Mouse (Mus musculus): ENCODE measurements around the gene Tceal3. TPM values are rescaled to one million over a fixed set of nuclear protein-coding genes. Genes with fewer than 3 reads are reported as not detected.
"Not testable (repeated sequence)": the region's sequence is repeated elsewhere in the genome, so short reads cannot be mapped to it uniquely, and the experiment has no call there.

Tceal3 gene
- polyA plus RNA-seq, 1 experiment from 2014 or later, result 9.9 TPM

GRCm38 (mm10) chrX:136615889-136616288, 25.2 kb downstream of the Tceal3 start:
- not testable (repeated sequence) for ATAC-seq (ENCODE audit: low FRiP score); H3K9ac ChIP-seq (ENCODE audit: low read length); H3K27me3 ChIP-seq (ENCODE audit: control insufficient read depth, insufficient read depth, low read length); H3K4me2 ChIP-seq; H3K4me3 ChIP-seq (ENCODE audit: low read depth, low read length); DNase-seq (ENCODE audit: low spot score, missing footprints); H3K9me3 ChIP-seq (ENCODE audit: control insufficient read depth, low read length); H3K27ac ChIP-seq (ENCODE audit: low read depth, low read length); H3K36me3 ChIP-seq (ENCODE audit: control insufficient read depth, insufficient read depth, low read length); H3K4me1 ChIP-seq (ENCODE audit: control insufficient read depth, insufficient read depth, low read length)
- WGBS, result 59% methylated on average over 3 of the region's 3 CpGs

GRCm38 (mm10) chrX:136624905-136625569, 34.4 kb downstream of the Tceal3 start:
- DNase-seq (ENCODE audit: low spot score, missing footprints) (peak; percentile 84), ATAC-seq (ENCODE audit: low FRiP score) (no peak)
- H3K36me3 ChIP-seq (ENCODE audit: control insufficient read depth, insufficient read depth, low read length), result no peaks in the 10 kb centered on the region
- no peak overlapping the region for H3K4me3 ChIP-seq (ENCODE audit: low read depth, low read length)
- no peaks in the 10 kb centered on the region for H3K27me3 ChIP-seq (ENCODE audit: control insufficient read depth, insufficient read depth, low read length)
- no peak overlapping the region for H3K9ac ChIP-seq (ENCODE audit: low read length)
- 52% methylated on average over 9 of the region's 9 CpGs for WGBS
- H3K4me2 ChIP-seq, result no peak overlapping the region
- H3K9me3 ChIP-seq (ENCODE audit: control insufficient read depth, low read length), result no peaks in the 10 kb centered on the region
- no peaks in the 10 kb centered on the region for H3K4me1 ChIP-seq (ENCODE audit: control insufficient read depth, insufficient read depth, low read length)
- no peak overlapping the region for H3K27ac ChIP-seq (ENCODE audit: low read depth, low read length)

- DNase-seq (ENCODE audit: low spot score, missing footprints) (no peak), ATAC-seq (ENCODE audit: low FRiP score) (no peak)
- H3K4me2 ChIP-seq, result no peak overlapping the region
- no peak overlapping the region for H3K27ac ChIP-seq (ENCODE audit: low read depth, low read length)
- no peak overlapping the region for H3K9ac ChIP-seq (ENCODE audit: low read length)
- H3K4me3 ChIP-seq (ENCODE audit: low read depth, low read length), result no peak overlapping the region
- H3K4me1 ChIP-seq (ENCODE audit: control insufficient read depth, insufficient read depth, low read length), result no peaks in the 10 kb centered on the region
- H3K9me3 ChIP-seq (ENCODE audit: control insufficient read depth, low read length), result no peaks in the 10 kb centered on the region
- WGBS, result 75% methylated on average over 4 of the region's 4 CpGs
- H3K27me3 ChIP-seq (ENCODE audit: control insufficient read depth, insufficient read depth, low read length), result no peaks in the 10 kb centered on the region
- no peaks in the 10 kb centered on the region for H3K36me3 ChIP-seq (ENCODE audit: control insufficient read depth, insufficient read depth, low read length)
Observed at GRCm38 (mm10) chrX:136625959-136626358, 35.3 kb downstream of the Tceal3 start.

GRCm38 (mm10) chrX:136635116-136635515, 44.5 kb downstream of the Tceal3 start:
- H3K4me2 ChIP-seq, result no peak overlapping the region
- no peaks in the 10 kb centered on the region for H3K27me3 ChIP-seq (ENCODE audit: control insufficient read depth, insufficient read depth, low read length)
- no peaks in the 10 kb centered on the region for H3K36me3 ChIP-seq (ENCODE audit: control insufficient read depth, insufficient read depth, low read length)
- H3K4me3 ChIP-seq (ENCODE audit: low read depth, low read length), result no peak overlapping the region
- DNase-seq (ENCODE audit: low spot score, missing footprints), result no peak
- no peaks in the 10 kb centered on the region for H3K9me3 ChIP-seq (ENCODE audit: control insufficient read depth, low read length)
- ATAC-seq (ENCODE audit: low FRiP score), result no peak
- 68% methylated on average over 4 of the region's 4 CpGs for WGBS
- H3K9ac ChIP-seq (ENCODE audit: low read length), result no peak overlapping the region
- no peaks in the 10 kb centered on the region for H3K4me1 ChIP-seq (ENCODE audit: control insufficient read depth, insufficient read depth, low read length)
- no peak overlapping the region for H3K27ac ChIP-seq (ENCODE audit: low read depth, low read length)

GRCm38 (mm10) chrX:136639754-136640153, 49.1 kb downstream of the Tceal3 start:
- H3K9me3 ChIP-seq (ENCODE audit: control insufficient read depth, low read length), result no peaks in the 10 kb centered on the region
- no peak overlapping the region for H3K4me2 ChIP-seq
- H3K36me3 ChIP-seq (ENCODE audit: control insufficient read depth, insufficient read depth, low read length), result no peaks in the 10 kb centered on the region
- no peaks in the 10 kb centered on the region for H3K4me1 ChIP-seq (ENCODE audit: control insufficient read depth, insufficient read depth, low read length)
- no peak for DNase-seq (ENCODE audit: low spot score, missing footprints)
- 29% methylated on average over 4 of the region's 6 CpGs for WGBS
- no peak for ATAC-seq (ENCODE audit: low FRiP score)
- no peak overlapping the region for H3K9ac ChIP-seq (ENCODE audit: low read length)
- H3K4me3 ChIP-seq (ENCODE audit: low read depth, low read length), result no peak overlapping the region
- no peak overlapping the region for H3K27ac ChIP-seq (ENCODE audit: low read depth, low read length)
- no peaks in the 10 kb centered on the region for H3K27me3 ChIP-seq (ENCODE audit: control insufficient read depth, insufficient read depth, low read length)

- not testable (repeated sequence) for ATAC-seq (ENCODE audit: low FRiP score); DNase-seq (ENCODE audit: low spot score, missing footprints); H3K4me1 ChIP-seq (ENCODE audit: control insufficient read depth, insufficient read depth, low read length); H3K9ac ChIP-seq (ENCODE audit: low read length); H3K27me3 ChIP-seq (ENCODE audit: control insufficient read depth, insufficient read depth, low read length); H3K36me3 ChIP-seq (ENCODE audit: control insufficient read depth, insufficient read depth, low read length); H3K9me3 ChIP-seq (ENCODE audit: control insufficient read depth, low read length); H3K27ac ChIP-seq (ENCODE audit: low read depth, low read length); H3K4me3 ChIP-seq (ENCODE audit: low read depth, low read length); H3K4me2 ChIP-seq
- WGBS, result 59% methylated on average over 3 of the region's 3 CpGs
Observed at GRCm38 (mm10) chrX:136645857-136646256, 55.2 kb downstream of the Tceal3 start.

GRCm38 (mm10) chrX:136666281-136666706, 75.7 kb downstream of the Tceal3 start:
- H3K9ac ChIP-seq (ENCODE audit: low read length), result peak overlapping the region; percentile 60
- DNase-seq (ENCODE audit: low spot score, missing footprints) (no peak), ATAC-seq (ENCODE audit: low FRiP score) (peak; percentile 86)
- no peaks in the 10 kb centered on the region for H3K9me3 ChIP-seq (ENCODE audit: control insufficient read depth, low read length)
- H3K4me2 ChIP-seq, result peak overlapping the region; percentile 69
- H3K4me1 ChIP-seq (ENCODE audit: control insufficient read depth, insufficient read depth, low read length), result no peaks in the 10 kb centered on the region
- 22% methylated on average over 19 of the region's 20 CpGs for WGBS
- H3K27me3 ChIP-seq (ENCODE audit: control insufficient read depth, insufficient read depth, low read length), result no peaks in the 10 kb centered on the region; the same call in 1 of the 2 replicates
- peak overlapping the region; percentile 45 for H3K4me3 ChIP-seq (ENCODE audit: low read depth, low read length)
- H3K27ac ChIP-seq (ENCODE audit: low read depth, low read length), result no peak overlapping the region
- H3K36me3 ChIP-seq (ENCODE audit: control insufficient read depth, insufficient read depth, low read length), result no peaks in the 10 kb centered on the region

GRCm38 (mm10) chrX:136666762-136667464, 76.3 kb downstream of the Tceal3 start:
- WGBS, result 19% methylated on average over 20 of the region's 24 CpGs
- not testable (repeated sequence) for H3K36me3 ChIP-seq (ENCODE audit: control insufficient read depth, insufficient read depth, low read length); H3K9me3 ChIP-seq (ENCODE audit: control insufficient read depth, low read length); H3K27me3 ChIP-seq (ENCODE audit: control insufficient read depth, insufficient read depth, low read length); H3K4me1 ChIP-seq (ENCODE audit: control insufficient read depth, insufficient read depth, low read length); H3K27ac ChIP-seq (ENCODE audit: low read depth, low read length)
- ATAC-seq (ENCODE audit: low FRiP score) (peak; percentile 75), DNase-seq (ENCODE audit: low spot score, missing footprints) (peak; percentile 92)
- Histone ChIP-seq H3K4me2 (peak overlapping the region; percentile 69), H3K9ac (ENCODE audit: low read length) (peak overlapping the region; percentile 60), H3K4me3 (ENCODE audit: low read depth, low read length) (peak overlapping the region; percentile 45)

GRCm38 (mm10) chrX:136668794-136669193, 78.2 kb downstream of the Tceal3 start:
- H3K9ac ChIP-seq (ENCODE audit: low read length), result no peak overlapping the region
- H3K4me3 ChIP-seq (ENCODE audit: low read depth, low read length), result no peak overlapping the region
- WGBS, result 59% methylated on average over 2 of the region's 2 CpGs
- H3K27ac ChIP-seq (ENCODE audit: low read depth, low read length), result no peak overlapping the region
- H3K36me3 ChIP-seq (ENCODE audit: control insufficient read depth, insufficient read depth, low read length), result no peaks in the 10 kb centered on the region
- no peaks in the 10 kb centered on the region; the same call in 1 of the 2 replicates for H3K27me3 ChIP-seq (ENCODE audit: control insufficient read depth, insufficient read depth, low read length)
- ATAC-seq (ENCODE audit: low FRiP score), result no peak
- H3K4me2 ChIP-seq, result no peak overlapping the region
- no peaks in the 10 kb centered on the region for H3K9me3 ChIP-seq (ENCODE audit: control insufficient read depth, low read length)
- DNase-seq (ENCODE audit: low spot score, missing footprints), result no peak
- no peaks in the 10 kb centered on the region for H3K4me1 ChIP-seq (ENCODE audit: control insufficient read depth, insufficient read depth, low read length)

Data from midbrain, embryonic 11.5 days (tissue).